Mouse (Mus musculus) limb, embryonic 13.5 days (tissue): ENCODE data around the gene Ifna5. TPM values are rescaled to one million over a fixed set of nuclear protein-coding genes. Genes with fewer than 3 reads are reported as not detected.
"Not testable (repeated sequence)": the region's sequence is repeated elsewhere in the genome, so short reads cannot be mapped to it uniquely, and the experiment has no call there.

ENCODE experiments used
- ATAC-seq: fragments of 200-750 bp; cut with Nextera tagmentation; 2 replicates; pipeline ENCODE4 v1.8.0; 2017; ENCODE audit warnings: low read depth, moderate number of reproducible peaks, moderate TSS enrichment; ENCODE audit not compliant: low FRiP score
- H3K27ac ChIP-seq: fragments of 300-500 bp; sonication (generic); 2 replicates; pipeline ENCODE4 v1.5.1; 2015; ENCODE audit warnings: inconsistent platforms, mild to moderate bottlenecking, moderate library complexity
- H3K27me3 ChIP-seq: fragments of 300-500 bp; sonication (generic); 2 replicates; pipeline ENCODE4 v1.6.1; 2015; ENCODE audit warnings: mild to moderate bottlenecking, inconsistent platforms
- H3K36me3 ChIP-seq: fragments of 300-500 bp; sonication (generic); 2 replicates; pipeline ENCODE4 v1.6.1; 2015; ENCODE audit warnings: inconsistent platforms, mild to moderate bottlenecking, moderate library complexity
- H3K4me1 ChIP-seq: fragments of 300-500 bp; sonication (generic); 2 replicates; pipeline ENCODE4 v1.6.1; 2015; ENCODE audit warnings: inconsistent platforms
- H3K4me2 ChIP-seq: fragments of 300-500 bp; sonication (generic); replicated peaks from 2 replicates; pipeline ENCODE4 v1.6.1; 2015; ENCODE audit warnings: inconsistent platforms, mild to moderate bottlenecking, moderate library complexity
- H3K4me3 ChIP-seq: fragments of 300-500 bp; sonication (generic); 2 replicates; pipeline ENCODE4 v1.5.1; 2015; ENCODE audit warnings: moderate library complexity, mild to moderate bottlenecking, inconsistent platforms
- H3K9ac ChIP-seq: fragments of 300-500 bp; sonication (generic); 2 replicates; pipeline ENCODE4 v1.6.1; 2015; ENCODE audit warnings: mild to moderate bottlenecking, inconsistent platforms
- H3K9me3 ChIP-seq: fragments of 300-500 bp; sonication (generic); 2 replicates; pipeline ENCODE4 v1.6.1; 2016; ENCODE audit warnings: inconsistent platforms
- WGBS: fragments of 180-500 bp; shearing (Covaris S2); methylation state at CpG from one replicate; pipeline ENCODE4 v1.1.7; 2015; 5-methylcytosine and 5-hydroxymethylcytosine counted together
- polyA plus RNA-seq: library from polyadenylated mRNA; unstranded; fragments of >200 nt; fragmentation: Nextera tagmentation; extraction: Ambion mirVana; gene quantifications from 2 replicates; pipeline ENCODE4 v1.2.1, GENCODE M21; 2015

Ifna5 gene
- polyA plus RNA-seq, 1 experiment from 2014 or later = not detected

DNA sequence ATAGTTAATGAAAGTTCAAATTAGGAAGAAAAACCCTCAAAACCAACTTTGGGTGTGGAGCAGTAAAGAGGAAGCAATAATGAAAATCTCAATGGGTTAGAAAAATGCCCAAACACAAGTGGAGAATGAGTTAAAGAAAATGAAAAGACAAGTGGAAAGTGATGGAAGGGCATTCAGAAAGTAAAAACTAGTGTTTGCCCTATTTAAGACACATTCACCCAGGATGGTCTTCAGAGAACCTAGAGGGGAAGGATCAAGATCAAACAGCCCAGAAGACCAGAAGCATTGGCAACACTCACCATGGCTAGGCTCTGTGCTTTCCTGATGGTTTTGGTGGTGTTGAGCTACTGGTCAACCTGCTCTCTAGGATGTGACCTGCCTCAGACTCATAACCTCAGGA is 8.2 kb upstream of the Ifna5 start, which contains the start of gene Ifna6:
Gene Ifna6 (plus strand): TSS at position 301 of the 400 bp plus-strand sequence.
- not testable (repeated sequence) for ATAC-seq, H3K4me2 ChIP-seq, H3K27me3 ChIP-seq, H3K36me3 ChIP-seq, H3K4me3 ChIP-seq, H3K27ac ChIP-seq, H3K9ac ChIP-seq, H3K9me3 ChIP-seq, H3K4me1 ChIP-seq

DNA sequence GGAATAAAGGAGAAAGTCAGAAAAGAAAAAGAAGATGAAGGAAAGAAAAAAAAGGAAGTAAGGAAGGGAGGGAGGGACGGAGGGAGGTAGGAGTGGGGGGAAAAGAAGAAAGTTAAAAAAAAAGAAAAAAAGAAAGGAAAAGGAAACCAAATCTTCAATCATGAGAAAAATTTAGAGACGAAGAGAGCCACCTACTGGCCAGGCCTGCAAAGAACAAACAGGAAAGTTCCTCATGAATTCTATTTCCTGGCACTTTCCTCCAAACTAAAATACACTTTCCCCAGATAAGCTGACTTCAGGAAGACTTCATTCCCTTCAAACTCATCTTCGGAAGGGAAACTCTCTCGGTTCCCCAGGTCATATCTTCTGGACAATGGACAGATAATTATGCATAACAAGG is 4.8 kb upstream of the Ifna5 start:
- Histone ChIP-seq H3K27ac (no peak overlapping the region), H3K4me2 (no peak overlapping the region), H3K9me3 (no peaks in the 10 kb centered on the region), H3K27me3 (no peaks in the 10 kb centered on the region), H3K36me3 (no peaks in the 10 kb centered on the region), H3K9ac (no peak overlapping the region), H3K4me3 (no peak overlapping the region), H3K4me1 (no peaks in the 10 kb centered on the region)
- 21% methylated on average over 4 of the region's 4 CpGs for WGBS
- no peak for ATAC-seq

DNA sequence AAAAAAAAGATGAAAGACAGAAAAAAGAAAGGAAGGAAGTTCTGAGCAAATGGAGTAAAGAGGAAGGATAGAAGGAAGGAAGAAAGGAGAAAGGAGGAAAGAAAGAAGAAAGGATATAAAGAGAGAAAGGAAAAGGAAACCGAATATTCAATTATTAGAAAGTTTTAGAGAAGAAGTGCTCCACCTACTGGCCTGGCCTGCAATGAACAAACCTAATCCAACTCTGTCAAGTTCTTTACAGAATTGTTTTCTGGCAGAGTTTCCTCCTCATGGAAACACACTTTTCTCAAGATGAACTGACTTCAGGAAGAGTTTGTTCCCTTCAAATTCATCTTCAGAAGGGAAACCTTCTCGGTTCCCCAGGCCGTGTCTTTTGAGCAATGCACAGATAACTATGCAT is 3.5 kb downstream of the Ifna5 start:
- Histone ChIP-seq H3K4me3 (no peak overlapping the region), H3K4me1 (no peaks in the 10 kb centered on the region), H3K27me3 (no peaks in the 10 kb centered on the region), H3K36me3 (no peaks in the 10 kb centered on the region), H3K9ac (no peak overlapping the region), H3K27ac (no peak overlapping the region), H3K9me3 (no peaks in the 10 kb centered on the region), H3K4me2 (no peak overlapping the region)
- ATAC-seq = no peak
- 40% methylated on average over 3 of the region's 3 CpGs for WGBS

- Histone ChIP-seq H3K27ac (no peak overlapping the region), H3K9ac (no peak overlapping the region), H3K4me3 (no peak overlapping the region), H3K36me3 (no peaks in the 10 kb centered on the region), H3K9me3 (no peaks in the 10 kb centered on the region), H3K4me2 (no peak overlapping the region), H3K27me3 (no peaks in the 10 kb centered on the region), H3K4me1 (no peaks in the 10 kb centered on the region)
- 78% methylated on average over 3 of the region's 3 CpGs for WGBS
- no peak for ATAC-seq
These were observed 4.7 kb downstream of the Ifna5 start for GRCm38 (mm10) chr4:88840058-88840457.

DNA sequence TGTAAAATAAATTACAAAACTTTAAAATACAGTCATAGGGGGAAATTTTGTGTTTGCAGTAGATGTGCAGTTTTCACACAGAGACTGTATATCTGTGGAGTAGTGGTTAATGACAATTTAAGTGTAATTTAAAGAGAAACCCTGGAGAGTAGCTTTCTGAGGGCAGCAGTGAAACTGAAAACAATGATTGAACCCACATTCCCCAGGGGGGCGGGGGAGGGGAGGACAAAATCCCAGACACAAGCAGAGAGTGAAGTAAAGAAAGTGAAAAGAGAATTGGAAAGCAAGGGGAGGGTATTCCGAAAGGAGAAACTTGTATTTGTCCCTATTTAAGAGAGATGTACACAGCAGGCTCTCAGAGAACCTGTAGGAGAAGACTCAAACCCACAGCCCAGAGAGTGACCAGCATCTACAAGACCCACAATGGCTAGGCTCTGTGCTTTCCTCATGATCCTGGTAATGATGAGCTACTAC is 6.2 kb downstream of the Ifna5 start, which contains the start of gene Ifna4:
Gene Ifna4 (plus strand): TSS at position 424 of the 474 bp plus-strand sequence.
- H3K9ac ChIP-seq = no peak within 1 kb of the TSS
- H3K27ac ChIP-seq = no peak within 1 kb of the TSS
- no peak within 1 kb of the TSS for H3K4me2 ChIP-seq
- no peaks in the 10 kb centered on the region for H3K36me3 ChIP-seq
- H3K9me3 ChIP-seq = no peaks in the 10 kb centered on the region
- H3K27me3 ChIP-seq = no peaks in the 10 kb centered on the region
- no peak for ATAC-seq
- H3K4me3 ChIP-seq = no peak within 1 kb of the TSS
- WGBS = 58% methylated on average over 2 of the region's 2 CpGs
- no peaks in the 10 kb centered on the region for H3K4me1 ChIP-seq

DNA sequence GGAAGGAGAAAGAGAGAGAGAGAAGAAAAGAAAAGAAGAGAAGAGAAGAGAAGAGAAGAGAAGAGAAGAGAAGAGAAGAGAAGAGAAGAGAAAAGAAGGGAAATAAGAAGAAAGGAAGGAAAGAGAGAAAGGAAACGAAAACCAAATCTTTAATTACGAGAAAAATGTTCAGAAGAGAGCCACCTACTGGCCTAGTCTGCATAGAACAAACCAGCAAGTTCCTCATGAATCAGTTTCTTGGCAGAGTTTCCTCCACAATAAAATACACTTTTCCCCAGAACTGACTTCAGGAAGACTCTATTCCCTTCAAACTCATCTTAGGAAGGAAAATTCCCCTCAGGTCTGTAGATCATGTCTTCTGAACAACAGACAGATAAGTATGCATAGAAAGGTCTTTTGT is 10.0 kb downstream of the Ifna5 start:
- ATAC-seq = no peak
- 53% methylated on average over 2 of the region's 2 CpGs for WGBS
- no peak overlapping the region for H3K4me2 ChIP-seq

DNA sequence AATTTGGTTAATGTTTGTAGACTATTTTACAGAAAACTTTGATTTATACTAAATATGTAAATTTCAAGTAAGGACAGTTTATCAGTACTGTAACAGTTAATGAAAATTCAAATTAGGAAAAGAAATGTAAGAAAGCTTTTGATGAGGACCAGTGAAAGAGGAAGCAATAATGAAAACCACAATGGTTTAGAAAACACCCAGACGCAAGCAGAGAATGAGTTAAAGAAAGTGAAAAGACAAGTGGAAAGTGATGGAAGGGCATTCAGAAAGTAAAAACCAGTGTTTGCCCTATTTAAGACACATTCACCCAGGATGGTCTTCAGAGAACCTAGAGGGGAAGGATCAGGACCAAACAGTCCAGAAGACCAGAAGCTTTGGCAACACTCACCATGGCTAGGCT is 14.4 kb downstream of the Ifna5 start, which contains the start of gene Ifna1:
Gene Ifna1 (plus strand): TSS at position 390 of the 400 bp plus-strand sequence.
- Histone ChIP-seq H3K4me3 (no peak within 1 kb of the TSS), H3K9ac (no peak within 1 kb of the TSS), H3K27me3 (no peaks in the 10 kb centered on the region), H3K36me3 (no peaks in the 10 kb centered on the region), H3K4me2 (no peak within 1 kb of the TSS), H3K9me3 (0 out of 2 replicates have a peak, but pooled peaks cover 3% of the 10 kb centered on the region), H3K27ac (no peak within 1 kb of the TSS), H3K4me1 (no peaks in the 10 kb centered on the region)
- ATAC-seq = no peak
- WGBS = 84% methylated on average over 1 of the region's 1 CpGs

More for the DNA sequence above, 10.0 kb downstream of the Ifna5 start:
- Histone ChIP-seq H3K36me3 (no peaks in the 10 kb centered on the region), H3K4me1 (no peaks in the 10 kb centered on the region), H3K27ac (no peak overlapping the region), H3K4me3 (no peak overlapping the region), H3K9ac (no peak overlapping the region), H3K9me3 (no peaks in the 10 kb centered on the region), H3K27me3 (no peaks in the 10 kb centered on the region)

DNA sequence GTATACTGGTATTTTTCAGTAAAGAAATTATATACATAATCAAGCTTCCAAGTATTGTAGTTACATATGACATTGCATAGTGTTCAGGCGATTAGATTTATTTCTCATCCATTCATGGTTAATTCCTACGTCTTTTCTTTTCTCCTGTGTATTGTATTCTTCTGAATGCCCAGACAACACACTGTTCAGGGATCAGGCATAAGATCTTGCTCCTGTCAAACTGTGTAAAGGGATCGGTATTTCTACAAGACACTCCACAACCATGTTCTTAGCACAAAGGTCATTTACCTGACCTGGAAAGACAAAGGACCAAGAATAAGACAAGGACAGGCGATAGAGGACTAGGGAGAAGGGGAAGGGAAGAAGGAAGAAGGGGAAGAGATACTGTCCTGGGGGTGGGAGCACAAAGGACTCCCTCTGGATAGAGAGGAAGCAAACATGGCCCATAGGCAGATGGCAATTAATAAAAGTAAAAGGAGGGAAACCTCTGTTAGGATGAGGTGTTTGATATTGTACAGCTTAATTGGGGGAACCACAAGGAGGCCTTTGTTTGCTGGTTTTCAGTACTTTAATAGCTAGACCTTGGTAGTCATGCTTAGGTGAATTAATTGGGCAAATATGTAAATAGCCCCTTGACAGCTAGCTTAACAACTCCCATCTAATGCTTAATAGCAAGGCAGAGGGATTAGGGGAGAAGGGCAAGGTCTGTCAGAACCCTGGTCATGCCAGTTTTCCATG is 15.9 kb downstream of the Ifna5 start:
- Histone ChIP-seq H3K36me3 (no peaks in the 10 kb centered on the region), H3K27me3 (no peaks in the 10 kb centered on the region), H3K4me3 (no peak overlapping the region), H3K27ac (no peak overlapping the region), H3K4me2 (no peak overlapping the region), H3K4me1 (no peaks in the 10 kb centered on the region), H3K9me3 (0 out of 2 replicates have a peak, but pooled peaks cover 3% of the 10 kb centered on the region), H3K9ac (no peak overlapping the region)
- WGBS = 78% methylated on average over 4 of the region's 4 CpGs
- no peak for ATAC-seq

DNA sequence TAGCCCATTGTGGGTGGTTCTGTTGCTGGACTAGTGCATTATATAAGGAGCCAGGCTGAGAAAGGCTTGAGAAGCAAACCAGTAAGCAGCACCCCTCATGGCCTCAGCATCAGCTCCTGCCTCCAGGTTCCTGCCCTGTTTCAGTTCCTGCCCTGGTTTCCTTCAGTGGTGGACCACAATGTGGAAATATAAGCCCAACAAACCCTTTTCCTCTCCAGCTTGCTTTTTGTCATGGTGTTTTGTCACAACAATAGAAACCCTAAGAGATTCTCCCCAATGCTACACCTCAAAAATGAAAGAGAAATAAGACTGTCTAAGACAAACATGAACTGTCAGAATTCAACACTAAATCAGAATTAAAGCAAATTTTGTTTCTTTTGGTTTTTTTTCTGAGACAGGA is 23.9 kb downstream of the Ifna5 start:
- H3K9me3 ChIP-seq = no peaks in the 10 kb centered on the region
- H3K9ac ChIP-seq = no peak overlapping the region
- H3K4me3 ChIP-seq = no peak overlapping the region
- no peak for ATAC-seq
- no peaks in the 10 kb centered on the region for H3K36me3 ChIP-seq
- no peak overlapping the region for H3K4me2 ChIP-seq
- H3K27ac ChIP-seq = no peak overlapping the region
- peaks cover 7% of the 10 kb centered on the region for H3K4me1 ChIP-seq
- H3K27me3 ChIP-seq = peaks cover 15% of the 10 kb centered on the region

- H3K36me3 ChIP-seq = no peaks in the 10 kb centered on the region
- H3K27me3 ChIP-seq = peaks cover 37% of the 10 kb centered on the region
- H3K9ac ChIP-seq = no peak overlapping the region
- no peak overlapping the region for H3K4me3 ChIP-seq
- no peaks in the 10 kb centered on the region for H3K9me3 ChIP-seq
- H3K27ac ChIP-seq = no peak overlapping the region
- ATAC-seq = no peak
- 6% methylated on average over 7 of the region's 7 CpGs for WGBS
- peaks cover 13% of the 10 kb centered on the region for H3K4me1 ChIP-seq
- no peak overlapping the region for H3K4me2 ChIP-seq
These were observed 28.0 kb downstream of the Ifna5 start for GRCm38 (mm10) chr4:88863309-88863708.

DNA sequence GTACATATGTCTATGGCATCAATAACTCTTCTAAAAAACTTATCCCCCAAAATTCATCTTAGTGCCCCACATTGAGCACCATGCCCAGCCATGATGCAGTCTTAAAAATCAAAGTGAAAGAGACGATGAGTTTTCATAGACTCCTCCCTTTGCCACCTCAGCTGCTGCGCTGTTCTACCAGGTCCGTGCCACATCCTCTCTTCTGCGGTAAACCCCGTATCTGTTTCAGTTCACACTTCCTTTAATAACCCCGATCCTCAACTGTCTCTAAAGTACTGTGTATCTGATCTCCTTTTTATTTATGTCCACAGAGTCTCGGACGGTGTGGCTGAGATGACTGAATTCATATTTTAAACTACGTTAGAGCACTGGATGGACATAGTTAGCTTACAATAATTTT is 29.3 kb downstream of the Ifna5 start:
- no peak overlapping the region for H3K27ac ChIP-seq
- 54% methylated on average over 9 of the region's 9 CpGs for WGBS
- no peak overlapping the region for H3K9ac ChIP-seq
- no peak overlapping the region for H3K4me2 ChIP-seq
- H3K4me3 ChIP-seq = no peak overlapping the region
- peaks cover 40% of the 10 kb centered on the region for H3K27me3 ChIP-seq
- H3K9me3 ChIP-seq = no peaks in the 10 kb centered on the region
- ATAC-seq = no peak
- peaks cover 13% of the 10 kb centered on the region for H3K4me1 ChIP-seq
- H3K36me3 ChIP-seq = no peaks in the 10 kb centered on the region

DNA sequence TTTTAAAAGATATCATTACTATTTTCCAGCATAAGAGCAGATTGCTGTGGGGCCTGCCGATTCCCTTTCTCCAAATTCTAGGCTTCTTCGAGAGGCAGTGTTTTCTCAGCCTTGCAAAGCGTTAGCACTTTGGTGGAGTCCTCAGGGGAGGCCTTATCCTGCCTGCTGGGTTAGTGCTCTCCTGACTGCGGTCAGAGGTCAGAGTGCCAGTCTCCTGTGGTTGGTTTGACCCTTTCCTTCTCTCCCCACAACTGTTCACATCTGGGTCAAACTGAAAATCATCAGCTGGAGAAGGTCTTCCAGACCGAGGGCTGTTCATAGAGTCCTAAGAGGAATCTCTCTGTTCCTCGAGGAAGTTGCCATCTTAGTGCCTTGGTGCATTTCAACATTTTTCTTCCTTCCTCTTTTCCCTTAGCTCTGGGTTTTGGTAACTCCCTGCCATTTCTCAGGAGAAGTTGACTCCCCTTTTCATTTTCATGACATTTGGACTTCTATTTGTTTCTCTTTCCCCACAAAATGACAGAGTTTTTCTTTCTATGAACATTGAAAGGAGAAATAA is 29.8 kb downstream of the Ifna5 start:
- WGBS = 42% methylated on average over 6 of the region's 6 CpGs

More for the DNA sequence above, 29.8 kb downstream of the Ifna5 start:
- no peak for ATAC-seq
- Histone ChIP-seq H3K4me3 (no peak overlapping the region), H3K4me1 (peaks cover 13% of the 10 kb centered on the region), H3K27ac (no peak overlapping the region), H3K9me3 (no peaks in the 10 kb centered on the region), H3K4me2 (no peak overlapping the region), H3K9ac (no peak overlapping the region), H3K27me3 (peaks cover 40% of the 10 kb centered on the region), H3K36me3 (no peaks in the 10 kb centered on the region)
